Mouse (Mus musculus) megakaryocyte, embryonic 14.5 days (primary cell): Measurements from ENCODE around the gene Otp.

Experiments
- FLI1 ChIP-seq: IDR thresholded peaks from 2 replicates; pipeline ENCODE4 v1.6.1; 2012; ENCODE audit warnings: low read length, inconsistent platforms, mixed read lengths
- GATA1 ChIP-seq: IDR thresholded peaks from 3 replicates; pipeline ENCODE4 v1.6.1; 2012; ENCODE audit warnings: mixed read lengths, low read length, inconsistent platforms, borderline replicate concordance

DNA sequence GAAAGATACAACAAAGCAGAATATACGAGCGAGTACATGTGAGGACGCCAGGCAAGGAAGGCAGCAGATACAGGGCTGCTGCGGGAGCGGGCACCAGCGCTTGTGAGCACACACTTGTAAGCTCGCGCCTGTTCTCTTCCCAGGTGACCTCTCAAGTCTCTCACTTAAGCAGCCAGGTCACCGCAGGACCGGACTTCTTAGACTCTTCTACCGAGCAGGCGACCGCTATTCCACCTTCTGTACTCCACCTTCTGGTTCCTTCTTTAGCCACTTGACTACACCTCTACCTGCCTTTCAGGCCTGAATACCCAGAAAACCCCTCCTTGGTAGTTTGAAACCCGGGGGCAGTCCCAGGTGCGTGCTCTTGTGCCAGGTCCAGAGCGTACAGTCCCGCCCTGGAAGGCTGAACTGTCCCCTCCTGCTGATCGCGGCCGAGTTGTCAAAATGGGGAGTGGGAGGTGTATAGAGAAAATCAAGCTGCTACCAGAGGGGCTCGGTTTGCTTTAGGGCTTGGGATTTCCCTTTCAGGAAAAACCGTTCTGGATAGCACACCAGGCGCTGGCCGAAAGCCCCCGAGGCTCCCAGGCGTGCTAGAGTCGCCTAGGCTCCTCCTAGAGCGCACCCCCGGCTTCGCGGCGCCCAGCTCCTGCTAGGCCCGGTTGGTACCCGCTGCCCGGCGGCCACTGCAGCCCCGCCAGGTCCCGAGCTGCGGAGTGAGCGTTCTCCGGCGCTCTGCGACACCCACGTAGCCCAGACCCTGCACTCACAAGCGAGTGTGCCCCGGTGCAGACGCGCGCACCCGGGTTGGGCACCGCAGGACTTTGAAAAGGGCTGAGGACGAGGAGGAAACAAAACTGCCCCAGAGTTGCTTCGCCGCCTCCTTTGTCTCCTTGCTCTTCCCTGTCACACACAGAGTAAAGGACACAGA, 2.0 kb upstream of the Otp start:
- TF ChIP-seq GATA1 (no peak), FLI1 (no peak)
